Mouse (Mus musculus): Measurements from ENCODE around the gene Syf2. TPM values are rescaled to one million over a fixed set of nuclear protein-coding genes. Genes with fewer than 3 reads are reported as not detected.

Syf2 gene
- polyA plus RNA-seq, 2 experiments: 64.3 to 64.5 TPM

DNA sequence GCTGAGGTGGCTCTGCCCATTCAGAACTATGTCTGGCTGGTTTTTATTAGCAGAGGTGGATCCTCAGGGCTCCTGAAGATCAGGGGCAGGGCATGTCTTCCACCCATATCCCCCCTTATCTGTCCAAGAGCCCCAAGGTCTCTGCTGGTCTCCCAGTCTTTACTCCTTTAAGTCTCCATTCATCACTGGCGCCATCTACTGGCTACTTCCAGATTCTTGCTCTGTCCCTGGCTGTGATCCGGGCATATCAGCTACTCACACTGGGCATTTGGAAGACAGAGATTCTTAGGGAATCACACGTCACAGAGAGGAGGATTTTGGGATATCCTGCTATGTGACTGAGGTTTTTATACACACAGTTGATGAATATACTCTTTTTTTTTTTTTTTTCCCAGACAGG, 25.6 kb downstream of the Syf2 start:
- H3K36me3 ChIP-seq (ENCODE audit: control insufficient read depth, insufficient read depth, low read length): no peaks in the 10 kb centered on the region
- WGBS: 25% methylated on average over 3 of the region's 3 CpGs

DNA sequence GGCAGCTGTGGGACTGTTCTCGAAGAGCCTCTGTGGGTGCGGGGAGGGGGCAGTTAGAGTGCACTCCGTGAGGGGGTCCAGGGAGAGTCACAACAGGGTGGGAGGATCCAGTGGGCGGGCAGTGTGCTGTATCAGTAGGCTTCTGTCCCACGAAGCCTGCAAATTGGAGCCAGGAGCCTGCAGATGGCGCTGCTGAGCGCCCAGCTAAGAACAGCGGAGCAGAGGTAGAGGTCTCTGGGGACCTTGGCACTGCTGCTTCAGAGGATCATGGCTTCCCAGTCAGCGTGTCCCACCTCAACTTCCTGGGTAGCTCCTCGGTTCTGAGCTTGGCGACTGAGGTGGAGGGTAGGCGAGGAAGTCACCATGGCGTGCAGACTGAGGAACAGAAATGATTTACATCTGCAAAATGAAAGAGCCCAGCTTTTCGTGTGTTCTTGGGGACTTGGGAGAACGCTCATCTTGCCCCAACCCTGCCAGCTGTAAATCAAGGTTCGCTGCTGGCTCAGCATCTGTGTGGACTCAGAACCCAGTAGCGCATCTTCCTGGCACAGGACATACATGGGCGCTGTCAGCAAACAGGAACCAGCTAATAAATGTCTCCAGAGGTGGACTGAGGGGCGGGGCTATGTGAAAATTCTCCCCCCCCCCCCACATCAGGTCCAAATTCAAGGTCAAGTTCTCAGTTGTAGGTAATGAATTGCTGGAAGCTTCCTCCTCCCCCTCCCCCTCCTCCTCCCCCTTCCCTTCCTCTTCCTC, 32.5 kb downstream of the Syf2 start:
- Histone ChIP-seq H3K9me3 (ENCODE audit: control insufficient read depth, low read length) (no peaks in the 10 kb centered on the region), H3K27ac (replicated peaks; ENCODE audit: low read depth, low read length) (no peak overlapping the region), H3K4me1 (ENCODE audit: control insufficient read depth, insufficient read depth, low read length) (no peaks in the 10 kb centered on the region), H3K4me3 (replicated peaks; ENCODE audit: low read length) (no peak overlapping the region), H3K27me3 (ENCODE audit: control insufficient read depth, insufficient read depth, low read length) (no peaks in the 10 kb centered on the region), H3K4me2 (replicated peaks; ENCODE audit: low read depth, low read length, severe bottlenecking) (peak overlapping the region; percentile 15; the same call in 1 of the 2 replicates), H3K36me3 (ENCODE audit: control insufficient read depth, insufficient read depth, low read length) (no peaks in the 10 kb centered on the region), H3K9ac (ENCODE audit: low read depth, low read length, severe bottlenecking) (no peak overlapping the region)
- ATAC-seq (ENCODE audit: low FRiP score, low read depth) (no peak; the same call in 1 of the 2 replicates), DNase-seq (ENCODE audit: low spot score) (peak; percentile 63)
- WGBS: 23% methylated on average over 19 of the region's 19 CpGs
- TF ChIP-seq POLR2A (IDR thresholded peaks at IDR 0.05; ENCODE audit: borderline replicate concordance, extremely low read depth, insufficient read depth, insufficient read length): no peak

More for the DNA sequence above, 25.6 kb downstream of the Syf2 start:
- H3K4me1 ChIP-seq (ENCODE audit: control insufficient read depth, insufficient read depth, low read length): no peaks in the 10 kb centered on the region
- no peak overlapping the region for H3K4me3 ChIP-seq (replicated peaks; ENCODE audit: low read length)
- no peak overlapping the region for H3K27ac ChIP-seq (replicated peaks; ENCODE audit: low read depth, low read length)
- H3K9ac ChIP-seq (ENCODE audit: low read depth, low read length, severe bottlenecking): no peak overlapping the region
- no peak for ATAC-seq (ENCODE audit: low FRiP score, low read depth)
- TF ChIP-seq POLR2A (IDR thresholded peaks at IDR 0.05; ENCODE audit: borderline replicate concordance, extremely low read depth, insufficient read depth, insufficient read length): no peak
- no peaks in the 10 kb centered on the region; the same call in 1 of the 2 replicates for H3K27me3 ChIP-seq (ENCODE audit: control insufficient read depth, insufficient read depth, low read length)
- peak; percentile 58 for DNase-seq (ENCODE audit: low spot score)
- H3K9me3 ChIP-seq (ENCODE audit: control insufficient read depth, low read length): no peaks in the 10 kb centered on the region
- no peak overlapping the region for H3K4me2 ChIP-seq (replicated peaks; ENCODE audit: low read depth, low read length, severe bottlenecking)

DNA sequence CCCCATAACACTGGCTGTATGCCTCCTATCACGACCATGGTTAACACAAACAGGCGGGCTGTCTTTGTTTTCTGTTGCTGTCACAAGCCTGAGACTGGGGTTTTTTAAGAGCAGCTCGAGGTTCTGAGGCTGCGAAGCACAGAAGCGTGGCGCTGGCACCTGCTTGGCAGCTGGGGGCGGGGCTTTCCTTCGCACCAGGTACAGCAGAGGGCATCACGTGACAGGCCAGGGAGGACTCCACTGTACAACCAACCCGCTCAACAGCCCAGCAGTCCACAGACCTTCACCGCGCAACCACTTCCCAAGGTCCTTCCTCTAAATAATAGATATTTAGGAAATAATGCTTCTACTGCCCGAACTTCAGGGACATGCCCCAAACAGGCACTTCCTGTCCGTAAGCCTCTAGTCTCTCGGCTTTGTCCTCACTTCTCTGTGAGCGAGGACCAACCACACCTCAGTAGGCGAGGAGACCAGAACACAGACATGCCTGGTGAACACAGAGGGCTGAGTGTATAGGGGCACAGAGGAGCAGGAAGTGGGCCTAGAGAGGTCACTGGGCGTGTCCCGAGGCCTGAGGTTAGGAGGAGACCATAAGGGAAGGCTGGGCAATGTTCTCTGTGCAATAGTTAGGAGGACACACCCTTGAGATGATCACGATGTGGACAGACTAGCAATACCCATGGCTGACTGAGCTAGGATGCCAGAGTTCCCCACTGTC, 37.3 kb downstream of the Syf2 start:
- no peak overlapping the region for H3K4me3 ChIP-seq (replicated peaks; ENCODE audit: low read length)
- 79% methylated on average over 20 of the region's 20 CpGs for WGBS
- H3K9me3 ChIP-seq (ENCODE audit: control insufficient read depth, low read length): 0 out of 2 replicates have a peak, but pooled peaks cover under 1% of the 10 kb centered on the region
- H3K36me3 ChIP-seq (ENCODE audit: control insufficient read depth, insufficient read depth, low read length): no peaks in the 10 kb centered on the region
- no peak for TF ChIP-seq POLR2A (IDR thresholded peaks at IDR 0.05; ENCODE audit: borderline replicate concordance, extremely low read depth, insufficient read depth, insufficient read length)
- H3K4me1 ChIP-seq (ENCODE audit: control insufficient read depth, insufficient read depth, low read length): no peaks in the 10 kb centered on the region
- no peak overlapping the region for H3K27ac ChIP-seq (replicated peaks; ENCODE audit: low read depth, low read length)
- no peaks in the 10 kb centered on the region for H3K27me3 ChIP-seq (ENCODE audit: control insufficient read depth, insufficient read depth, low read length)
- DNase-seq (ENCODE audit: low spot score): no peak
- H3K9ac ChIP-seq (ENCODE audit: low read depth, low read length, severe bottlenecking): no peak overlapping the region
- no peak for ATAC-seq (ENCODE audit: low FRiP score, low read depth)
- H3K4me2 ChIP-seq (replicated peaks; ENCODE audit: low read depth, low read length, severe bottlenecking): no peak overlapping the region

DNA sequence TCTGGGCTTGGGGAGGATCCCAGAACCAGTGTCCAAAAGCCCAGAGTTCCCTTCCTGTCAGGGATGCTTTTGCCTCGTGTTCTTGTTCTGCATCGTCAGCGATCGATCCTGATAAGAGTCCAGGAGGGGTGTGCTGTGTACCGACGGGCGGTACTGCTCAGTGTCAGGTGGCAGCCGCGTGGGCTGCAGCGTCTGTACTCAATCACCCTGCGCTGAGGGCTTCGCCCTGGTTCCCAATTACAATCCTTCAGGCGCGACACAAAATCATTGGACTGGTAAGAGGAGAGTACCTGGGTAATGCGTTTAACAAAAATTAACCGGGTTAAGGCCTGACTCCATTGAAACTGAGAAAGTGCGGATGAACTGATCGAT, 37.9 kb downstream of the Syf2 start:
- TF ChIP-seq POLR2A (IDR thresholded peaks at IDR 0.05; ENCODE audit: borderline replicate concordance, extremely low read depth, insufficient read depth, insufficient read length): no peak
- Histone ChIP-seq H3K36me3 (ENCODE audit: control insufficient read depth, insufficient read depth, low read length) (no peaks in the 10 kb centered on the region), H3K4me3 (replicated peaks; ENCODE audit: low read length) (no peak overlapping the region), H3K4me1 (ENCODE audit: control insufficient read depth, insufficient read depth, low read length) (no peaks in the 10 kb centered on the region), H3K4me2 (replicated peaks; ENCODE audit: low read depth, low read length, severe bottlenecking) (no peak overlapping the region), H3K9me3 (ENCODE audit: control insufficient read depth, low read length) (0 out of 2 replicates have a peak, but pooled peaks cover 3% of the 10 kb centered on the region), H3K27ac (replicated peaks; ENCODE audit: low read depth, low read length) (no peak overlapping the region), H3K27me3 (ENCODE audit: control insufficient read depth, insufficient read depth, low read length) (no peaks in the 10 kb centered on the region), H3K9ac (ENCODE audit: low read depth, low read length, severe bottlenecking) (no peak overlapping the region)
- ATAC-seq (ENCODE audit: low FRiP score, low read depth): no peak
- 74% methylated on average over 18 of the region's 18 CpGs for WGBS
- no peak for DNase-seq (ENCODE audit: low spot score)

DNA sequence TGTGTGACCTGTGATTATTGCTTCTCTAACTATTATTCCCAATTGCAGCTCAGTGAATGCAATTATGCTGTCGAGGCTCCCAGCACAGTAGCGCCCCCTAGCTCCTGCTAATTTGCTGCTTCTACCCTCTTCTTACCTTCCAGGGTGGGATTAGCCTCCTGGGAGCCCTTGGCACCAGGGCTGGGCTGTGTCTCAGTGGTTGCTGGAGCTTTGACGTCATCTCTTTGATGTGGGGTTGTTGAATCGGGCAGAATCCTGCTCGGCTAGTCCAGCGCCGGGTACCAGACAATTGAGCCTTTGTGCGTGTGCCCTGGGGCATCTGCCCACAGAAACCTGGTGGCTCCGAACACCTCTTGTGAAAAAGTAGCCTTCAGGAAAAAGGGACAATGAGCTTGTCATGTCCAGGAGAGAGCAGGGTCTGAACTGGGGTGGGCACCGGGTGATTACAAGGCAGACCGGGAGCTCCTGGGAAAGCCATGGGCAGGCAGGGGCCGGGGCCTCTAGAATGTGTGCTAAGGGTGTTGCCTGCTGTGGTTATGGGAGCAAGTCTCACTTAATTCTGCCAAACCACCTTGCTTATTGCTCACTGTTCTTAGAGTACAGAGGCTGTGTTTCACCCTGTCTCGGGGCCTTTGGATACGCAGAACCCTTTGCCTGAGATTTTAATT, 44.7 kb downstream of the Syf2 start:
- H3K27ac ChIP-seq (replicated peaks; ENCODE audit: low read depth, low read length): peak overlapping the region; percentile 55; the same call in 1 of the 2 replicates

More for the DNA sequence above, 44.7 kb downstream of the Syf2 start:
- H3K4me3 ChIP-seq (replicated peaks; ENCODE audit: low read length): no peak overlapping the region
- no peak overlapping the region; the same call in 1 of the 2 replicates for H3K9ac ChIP-seq (ENCODE audit: low read depth, low read length, severe bottlenecking)
- no peaks in the 10 kb centered on the region for H3K36me3 ChIP-seq (ENCODE audit: control insufficient read depth, insufficient read depth, low read length)
- TF ChIP-seq POLR2A (IDR thresholded peaks at IDR 0.05; ENCODE audit: borderline replicate concordance, extremely low read depth, insufficient read depth, insufficient read length): no peak
- H3K27me3 ChIP-seq (ENCODE audit: control insufficient read depth, insufficient read depth, low read length): no peaks in the 10 kb centered on the region
- H3K4me2 ChIP-seq (replicated peaks; ENCODE audit: low read depth, low read length, severe bottlenecking): no peak overlapping the region
- peaks cover 3% of the 10 kb centered on the region; the same call in 1 of the 2 replicates for H3K9me3 ChIP-seq (ENCODE audit: control insufficient read depth, low read length)
- H3K4me1 ChIP-seq (ENCODE audit: control insufficient read depth, insufficient read depth, low read length): 0 out of 2 replicates have a peak, but pooled peaks cover 7% of the 10 kb centered on the region
- ATAC-seq (ENCODE audit: low FRiP score, low read depth): peak; percentile 66; the same call in 1 of the 2 replicates
- WGBS: 29% methylated on average over 14 of the region's 14 CpGs
- DNase-seq (ENCODE audit: low spot score): peak; percentile 69

Data from limb, embryonic 14.5 days (tissue).